Mouse (Mus musculus) layer of hippocampus, adult 11-12 months (tissue): ENCODE measurements around the gene Gm21190.
"Not testable (repeated sequence)": the region's sequence is repeated elsewhere in the genome, so short reads cannot be mapped to it uniquely, and the experiment has no call there.

Source experiments
- DNase-seq: peaks from one replicate; pipeline ENCODE4 v3.0.0; 2022; ENCODE audit warnings: low spot score

The Gm21190 gene

DNA sequence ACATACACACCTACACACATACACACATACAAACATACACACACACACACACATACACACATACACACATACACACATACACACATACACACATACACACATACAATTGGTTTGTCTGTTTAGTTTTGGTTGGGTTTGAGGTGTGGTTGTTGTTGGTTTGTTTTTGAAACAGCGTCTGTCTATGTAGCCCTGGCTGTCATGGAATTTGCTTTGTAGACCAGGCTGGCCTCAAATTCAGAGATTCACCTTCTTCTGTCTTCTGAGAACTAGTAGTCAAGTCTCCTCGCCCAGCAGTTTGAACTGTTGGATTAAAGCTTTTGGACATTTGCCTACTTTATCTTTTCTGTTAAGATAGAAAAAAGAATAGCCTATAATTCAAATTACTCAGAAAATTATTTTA, 38.1 kb downstream of the Gm21190 start:
- not testable (repeated sequence) for DNase-seq

DNA sequence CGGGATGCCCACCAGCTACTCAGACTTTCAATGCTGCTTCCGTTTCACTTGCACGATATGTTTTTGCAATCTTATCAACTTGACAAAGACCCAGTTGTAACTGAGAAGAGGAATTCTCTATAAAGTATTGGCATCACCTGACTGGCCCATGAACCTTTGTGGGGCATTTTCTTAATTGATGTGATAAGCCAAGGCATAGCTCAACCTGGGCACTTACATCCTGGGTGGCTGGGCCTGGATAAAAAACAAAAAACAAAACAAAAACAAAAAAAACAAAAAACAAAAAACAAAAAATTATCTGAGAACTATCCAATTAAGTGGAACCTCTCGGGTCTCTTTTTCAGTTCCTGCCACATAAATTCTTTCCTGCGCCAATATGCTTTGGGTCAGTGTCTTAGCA, 40.3 kb downstream of the Gm21190 start:
- DNase-seq: no peak

DNA sequence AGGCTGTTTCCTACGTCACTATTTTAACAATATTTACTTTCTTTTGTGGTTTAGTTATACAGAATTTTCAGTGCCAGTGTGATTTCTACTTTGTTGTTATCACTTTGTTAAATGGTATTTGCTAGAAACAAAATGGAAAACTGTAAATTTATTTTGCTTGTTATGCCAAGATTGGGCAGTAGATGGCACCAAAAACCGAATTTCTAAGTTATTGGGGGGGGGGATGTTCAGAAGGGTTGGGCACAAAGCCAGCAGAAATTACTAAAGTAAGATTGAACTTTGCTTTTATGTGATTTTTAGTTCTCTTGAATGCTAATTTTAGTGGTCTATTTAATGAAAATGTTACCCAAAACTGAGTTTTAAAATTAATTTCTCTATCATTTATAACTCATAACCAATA, 44.4 kb downstream of the Gm21190 start:
- DNase-seq: peak; percentile 15

DNA sequence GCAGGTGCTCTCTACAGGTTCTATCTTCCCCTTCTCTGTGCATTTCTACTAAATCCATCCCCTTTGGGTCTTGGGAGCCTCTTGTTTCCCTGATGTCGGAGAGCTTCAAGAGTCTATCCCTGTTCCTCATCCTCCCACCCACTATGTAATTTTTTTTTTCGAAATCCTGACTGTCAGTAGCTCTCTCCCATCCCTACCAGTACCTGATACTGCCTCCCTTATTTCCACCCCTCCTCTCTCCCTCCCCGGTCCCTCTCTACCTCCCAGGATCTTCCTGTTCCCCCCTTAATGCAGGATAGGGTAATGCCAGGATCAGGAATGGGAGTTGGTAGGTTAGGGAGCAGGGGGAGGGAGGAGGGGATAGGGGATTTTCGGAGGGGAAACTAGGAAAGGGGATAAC, 45.4 kb downstream of the Gm21190 start:
- not testable (repeated sequence) for DNase-seq

DNA sequence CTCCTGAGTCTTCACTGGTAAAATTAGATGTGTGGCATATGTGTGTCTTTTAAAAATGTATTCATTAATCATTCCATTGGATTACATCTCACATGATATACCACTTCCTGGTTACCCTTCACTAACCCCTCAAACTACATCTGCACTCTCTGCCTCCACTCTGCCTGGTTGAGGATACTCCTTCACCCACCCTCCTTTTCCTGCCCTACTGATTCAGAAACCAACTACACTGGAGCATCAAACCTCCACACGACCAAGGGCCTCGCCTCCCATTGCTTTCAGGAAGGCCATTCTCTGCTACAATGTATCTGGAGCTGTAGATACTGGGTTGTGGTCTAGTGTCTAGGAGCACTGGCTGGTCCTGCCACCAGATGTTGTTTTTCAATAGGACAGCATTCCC, 46.2 kb downstream of the Gm21190 start:
- DNase-seq: peak; percentile 8

DNA sequence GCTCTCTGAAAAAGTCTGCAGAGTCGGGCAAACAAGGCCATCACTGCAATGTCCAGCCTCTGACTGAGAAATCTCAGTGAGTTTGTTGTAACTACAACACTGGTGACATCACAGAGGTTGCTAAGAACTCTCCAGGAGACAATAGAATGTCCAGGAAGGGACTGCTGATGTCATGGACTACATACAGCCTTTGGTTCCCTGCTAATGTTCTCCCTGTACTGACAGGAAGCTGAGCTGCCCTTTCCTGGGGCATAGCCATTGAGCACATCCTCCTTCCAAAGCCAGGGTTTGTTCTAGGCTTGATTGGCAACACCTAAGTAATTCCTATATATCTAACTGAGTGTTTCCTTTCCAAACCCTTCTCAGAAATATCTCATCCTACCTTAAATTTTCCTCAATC, 52.6 kb downstream of the Gm21190 start, which contains the start of gene Gm21149:
Gm21149 (minus strand) TSS at position 101 of the 400 bp plus-strand sequence.
- not testable (repeated sequence) for DNase-seq
